Mouse (Mus musculus) G1E (cell line): Measurements from ENCODE around the gene Exoc3.

Source experiments
- CTCF ChIP-seq: IDR thresholded peaks from 2 replicates; pipeline ENCODE4 v1.5.1; 2012; ENCODE audit warnings: low read depth, low read length, inconsistent platforms, mixed read lengths
- GATA1 ChIP-seq: IDR thresholded peaks from 2 replicates; pipeline ENCODE4 v1.6.1; 2012; ENCODE audit warnings: borderline replicate concordance, low read length, inconsistent platforms, mixed read lengths

DNA sequence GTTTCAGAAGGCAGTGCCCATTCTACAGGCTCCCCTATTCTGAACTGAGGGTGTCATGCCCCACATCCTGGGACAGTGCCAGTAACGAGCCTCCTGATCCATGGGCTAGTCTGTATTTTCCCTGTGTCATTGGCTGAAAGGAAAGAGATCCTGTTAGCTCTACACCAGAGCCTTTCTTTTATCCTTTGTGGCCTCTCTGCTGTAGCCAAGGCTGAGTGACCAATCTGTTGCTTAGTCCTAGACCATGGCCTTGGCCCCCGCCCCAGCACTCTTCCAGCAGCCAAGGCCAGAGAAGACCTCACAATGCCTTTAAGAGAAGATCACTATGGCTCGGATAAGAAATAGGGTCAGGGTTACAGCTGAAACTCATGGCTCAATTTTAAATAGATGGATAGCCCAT is 9.9 kb upstream of the Exoc3 start:
- TF ChIP-seq CTCF (no peak), GATA1 (no peak)
